Mouse (Mus musculus) frontal cortex, postnatal 36 days (tissue): Measurements from ENCODE around the gene Dpy30.

Source experiments
- DNase-seq, 2 experiments: peaks; one replicate each; pipeline ENCODE4 v3.0.0; 2022; ENCODE audit warnings: low spot score in 2 of 2

Gene Dpy30

DNA sequence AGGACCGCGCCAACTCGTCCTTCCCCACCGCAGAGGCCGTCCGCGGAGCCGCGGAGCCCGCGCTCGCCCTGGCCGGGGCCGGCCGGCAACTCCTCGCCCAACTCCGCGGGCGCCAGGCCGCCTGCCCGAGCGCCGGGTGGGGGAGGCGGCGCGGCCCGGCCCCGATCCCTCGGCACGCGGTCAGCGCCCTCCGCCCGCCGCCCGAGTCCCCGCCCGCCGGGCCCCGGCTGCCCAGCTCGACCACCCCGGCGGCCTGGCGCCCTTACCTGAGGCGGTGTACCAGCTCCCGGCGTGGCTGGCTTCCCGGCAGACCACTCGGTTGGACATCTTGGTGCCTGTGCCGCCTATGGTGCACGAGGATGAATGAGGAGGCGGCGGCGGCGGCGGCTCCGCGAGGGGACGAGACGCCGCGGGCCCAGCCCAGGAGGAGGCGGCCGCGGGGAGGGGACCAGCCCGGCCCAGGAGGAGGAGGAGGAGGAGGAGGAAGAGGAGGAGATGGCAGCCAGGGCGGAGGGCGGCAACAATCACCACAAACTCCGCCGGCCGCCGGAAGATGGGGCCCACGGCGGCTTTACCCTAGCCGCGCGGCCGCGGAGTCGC is 29.2 kb downstream of the Dpy30 start:
- peak; percentile 68 to 69 for DNase-seq

DNA sequence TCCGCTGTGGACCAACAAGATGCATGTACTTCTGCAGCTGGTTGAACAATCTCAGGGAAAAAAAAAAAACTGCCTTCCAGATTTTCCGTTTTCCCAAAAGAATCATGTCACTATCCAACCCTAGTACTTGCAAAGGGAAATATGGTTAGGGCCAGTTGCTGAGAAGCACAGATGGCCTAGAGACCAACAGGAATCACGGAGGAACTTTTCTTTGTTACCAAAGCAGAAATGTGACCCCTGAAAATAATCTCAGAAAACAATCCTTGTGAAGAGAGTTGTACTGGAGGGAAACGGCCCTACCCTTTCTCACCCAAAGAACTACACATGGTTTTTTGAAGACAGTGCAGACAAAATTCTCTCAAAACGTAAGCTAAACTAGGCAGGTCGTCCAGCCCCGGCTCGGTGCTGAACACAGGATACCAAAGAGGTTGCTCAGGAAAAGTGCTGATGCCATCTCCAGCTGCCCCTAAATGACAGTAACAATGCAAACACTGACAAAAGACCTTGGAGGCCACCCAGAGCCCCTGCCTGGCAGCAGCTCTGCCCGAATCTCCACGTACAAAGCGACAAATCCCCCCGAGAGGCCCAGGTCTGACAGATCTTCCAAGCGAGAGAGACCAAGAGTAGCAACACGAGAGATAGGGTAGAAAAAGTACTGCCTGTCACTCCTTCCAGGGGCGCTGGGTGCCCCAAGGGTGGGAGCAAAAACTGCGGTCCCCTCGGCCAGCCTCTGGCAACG is 29.9 kb downstream of the Dpy30 start:
- peak in 1 of 2 experiments; percentile 27 for DNase-seq

DNA sequence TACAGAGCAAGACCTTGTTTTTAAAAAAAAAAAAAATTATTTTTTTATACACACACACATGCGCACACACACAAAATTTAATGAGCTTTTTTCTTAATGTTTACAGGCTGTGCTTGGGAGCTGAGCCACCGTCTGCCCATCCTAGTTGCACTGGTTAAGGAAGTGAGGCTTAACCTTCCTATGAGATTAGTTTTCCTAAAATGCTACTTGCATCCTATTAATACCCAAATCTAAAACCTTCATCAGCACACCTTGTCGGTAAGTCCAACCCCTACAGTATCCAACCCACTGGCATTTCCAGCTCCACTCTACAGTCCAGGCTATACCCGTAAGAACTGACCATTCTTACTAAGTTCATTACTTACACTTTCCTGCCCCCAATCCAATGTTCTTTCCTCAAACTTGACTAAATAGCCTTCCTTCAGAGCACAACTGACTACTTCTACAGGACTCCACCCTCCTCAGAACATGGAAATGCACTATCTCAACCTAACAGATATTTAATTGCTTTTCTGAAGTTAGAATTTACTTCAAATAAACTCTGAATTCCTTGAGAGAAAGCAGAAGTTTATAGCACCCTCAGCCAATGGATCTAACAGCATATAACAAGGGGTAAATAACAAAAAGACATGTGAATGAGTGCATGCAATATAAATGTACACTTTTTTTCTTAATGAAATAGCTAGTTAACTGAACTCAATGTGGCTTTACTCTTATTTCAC is 31.9 kb downstream of the Dpy30 start:
- DNase-seq = no peak

DNA sequence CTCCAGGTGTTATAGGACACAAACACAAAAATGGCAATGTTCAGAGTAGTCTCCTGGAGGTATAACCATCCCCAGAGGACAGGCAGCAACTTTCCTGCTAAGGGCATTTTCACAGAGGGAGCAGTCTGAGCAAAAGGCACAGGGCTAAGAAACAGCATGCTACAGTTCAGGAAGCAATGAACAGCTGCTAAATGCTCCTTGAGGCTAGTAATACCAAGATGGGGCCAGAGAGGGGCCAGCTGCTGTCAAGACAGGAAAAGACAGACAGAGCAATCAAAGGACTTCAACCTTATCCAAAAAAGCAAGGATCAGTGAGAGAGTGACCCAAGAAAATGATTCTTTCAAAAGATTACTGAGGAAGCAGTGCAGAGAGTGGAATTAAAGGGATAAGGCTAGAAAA is 32.9 kb downstream of the Dpy30 start:
- no peak for DNase-seq

DNA sequence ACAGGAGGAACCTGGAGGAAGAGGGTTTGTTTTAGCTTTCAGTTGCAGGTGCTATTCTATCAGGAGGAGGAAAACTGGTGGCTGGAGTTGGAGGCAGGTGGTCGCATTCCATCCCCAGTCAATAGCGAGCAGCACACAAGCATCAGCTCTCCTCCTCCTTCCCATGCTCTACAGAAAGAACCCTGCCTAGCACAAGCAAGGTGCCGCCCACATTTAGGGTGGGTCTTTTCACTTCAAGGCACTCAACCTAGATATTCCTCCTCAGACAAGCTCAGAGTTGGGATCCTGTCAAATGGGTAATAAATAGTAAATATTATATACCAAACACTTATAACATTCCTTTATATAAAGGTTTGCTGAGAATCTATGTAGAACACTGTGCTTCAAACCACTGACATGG is 33.5 kb downstream of the Dpy30 start:
- no peak for DNase-seq

DNA sequence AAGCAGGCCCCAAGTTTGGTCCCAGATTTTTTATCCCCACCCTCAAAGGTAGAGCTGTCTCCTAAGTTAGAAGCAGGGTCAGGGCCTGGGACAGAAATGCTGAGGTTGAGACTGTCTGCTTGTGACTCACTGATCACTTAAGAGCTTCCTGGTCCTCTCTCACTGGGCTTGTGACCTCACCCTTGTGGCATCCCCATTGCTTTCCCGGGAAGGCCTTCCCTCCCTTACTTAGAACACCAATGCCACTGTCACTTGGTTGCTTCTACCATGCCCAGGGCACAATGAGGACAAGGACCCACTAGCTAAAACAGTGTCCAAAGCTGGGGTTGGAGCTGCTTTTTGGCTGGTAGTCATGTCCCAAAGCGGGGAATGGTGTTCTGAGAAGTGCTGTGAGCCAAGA is 35.1 kb downstream of the Dpy30 start:
- no peak for DNase-seq

DNA sequence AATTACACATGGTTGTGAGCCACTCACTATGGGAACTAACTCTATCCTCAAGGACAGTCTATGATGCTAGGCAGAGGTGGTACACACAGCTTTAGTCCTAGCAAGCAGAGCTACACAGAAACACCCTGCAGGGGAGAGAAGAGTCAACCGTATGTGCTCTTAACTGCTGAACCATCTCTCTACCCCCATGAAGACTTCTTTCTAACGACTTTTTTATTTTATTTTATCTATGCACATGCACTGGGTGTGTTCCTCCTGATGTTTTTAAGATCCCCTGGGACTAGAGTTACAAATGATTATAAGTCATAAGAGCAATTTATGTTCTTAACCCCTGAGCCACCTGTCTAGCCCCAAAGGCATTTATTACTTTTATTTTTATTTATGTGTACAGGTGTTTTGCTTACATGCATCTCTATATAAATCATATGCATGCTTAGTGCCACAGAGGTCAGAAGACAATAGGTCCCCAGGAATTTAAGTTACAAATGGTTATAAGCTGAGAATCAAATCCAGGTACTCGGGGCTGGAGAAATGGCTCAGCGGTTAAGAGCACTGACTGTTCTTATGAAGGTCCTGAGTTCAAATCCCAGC is 37.5 kb downstream of the Dpy30 start:
- DNase-seq = no peak

DNA sequence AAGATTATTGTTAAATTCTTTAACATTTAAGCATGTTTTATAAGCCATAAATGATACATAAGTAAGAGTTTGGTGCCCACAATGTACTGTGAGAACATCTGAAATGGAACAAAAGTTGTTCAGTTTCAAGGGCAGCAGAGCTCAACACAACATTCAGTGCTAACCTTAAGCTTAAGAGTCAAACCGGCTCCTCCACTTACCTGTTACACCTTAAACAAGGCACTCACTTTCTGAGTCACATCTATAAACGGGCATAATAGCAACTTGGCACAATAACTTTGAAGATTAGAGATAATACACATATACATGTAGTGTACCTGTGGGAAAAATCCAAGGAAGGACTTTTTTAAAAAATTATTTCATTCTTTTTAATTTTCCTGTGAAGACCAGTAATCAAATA is 38.0 kb downstream of the Dpy30 start:
- no peak for DNase-seq

DNA sequence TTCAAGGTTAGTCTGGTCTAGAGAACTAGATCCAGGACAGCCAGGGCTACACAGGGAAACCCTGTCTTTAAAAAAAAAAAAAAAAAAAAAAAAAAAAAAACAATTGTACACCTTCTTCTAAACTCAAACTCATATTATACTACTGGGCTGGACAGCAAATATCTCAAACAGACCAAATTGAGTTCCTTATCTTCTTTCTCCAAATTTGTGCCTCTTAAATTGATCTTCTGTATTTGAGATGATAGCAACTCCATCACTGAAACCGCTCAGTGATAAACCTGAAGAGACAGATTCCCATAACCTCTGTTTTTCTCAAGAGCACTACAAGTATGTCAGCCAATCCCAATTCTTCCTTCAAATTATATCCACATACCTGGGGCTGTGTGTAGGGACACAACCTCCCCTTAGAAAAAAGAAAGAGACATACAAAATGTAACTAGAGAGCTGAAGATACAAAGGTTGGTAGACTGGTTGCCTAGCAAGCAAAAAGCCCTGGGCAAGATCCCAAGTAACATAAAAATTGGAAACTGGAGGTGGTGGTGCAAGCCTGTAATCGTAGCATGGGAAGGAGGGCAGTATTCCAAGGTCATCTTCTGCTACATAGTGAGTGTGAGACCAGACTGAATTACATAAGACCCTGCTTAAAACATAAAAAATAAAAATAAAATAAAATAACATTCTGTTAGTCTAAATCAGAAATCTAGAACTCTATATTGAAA is 39.2 kb downstream of the Dpy30 start:
- DNase-seq = no peak

DNA sequence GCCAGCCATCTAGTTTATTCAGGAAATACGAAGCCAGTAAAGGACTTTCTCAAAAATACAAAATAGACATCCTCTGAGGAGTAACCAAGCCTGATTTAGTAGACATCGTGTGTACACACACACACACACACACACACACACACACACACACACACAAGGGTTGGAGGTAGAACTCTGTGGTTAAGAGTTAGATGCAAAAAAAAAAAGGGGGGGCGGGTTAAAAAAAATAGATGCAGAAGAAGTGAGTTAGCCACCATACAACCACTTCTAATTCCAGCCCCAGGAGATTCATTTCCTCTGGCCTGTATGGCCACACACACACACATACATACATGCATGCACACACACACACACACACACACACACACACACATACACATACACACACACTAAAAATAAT is 41.7 kb downstream of the Dpy30 start:
- DNase-seq = no peak

DNA sequence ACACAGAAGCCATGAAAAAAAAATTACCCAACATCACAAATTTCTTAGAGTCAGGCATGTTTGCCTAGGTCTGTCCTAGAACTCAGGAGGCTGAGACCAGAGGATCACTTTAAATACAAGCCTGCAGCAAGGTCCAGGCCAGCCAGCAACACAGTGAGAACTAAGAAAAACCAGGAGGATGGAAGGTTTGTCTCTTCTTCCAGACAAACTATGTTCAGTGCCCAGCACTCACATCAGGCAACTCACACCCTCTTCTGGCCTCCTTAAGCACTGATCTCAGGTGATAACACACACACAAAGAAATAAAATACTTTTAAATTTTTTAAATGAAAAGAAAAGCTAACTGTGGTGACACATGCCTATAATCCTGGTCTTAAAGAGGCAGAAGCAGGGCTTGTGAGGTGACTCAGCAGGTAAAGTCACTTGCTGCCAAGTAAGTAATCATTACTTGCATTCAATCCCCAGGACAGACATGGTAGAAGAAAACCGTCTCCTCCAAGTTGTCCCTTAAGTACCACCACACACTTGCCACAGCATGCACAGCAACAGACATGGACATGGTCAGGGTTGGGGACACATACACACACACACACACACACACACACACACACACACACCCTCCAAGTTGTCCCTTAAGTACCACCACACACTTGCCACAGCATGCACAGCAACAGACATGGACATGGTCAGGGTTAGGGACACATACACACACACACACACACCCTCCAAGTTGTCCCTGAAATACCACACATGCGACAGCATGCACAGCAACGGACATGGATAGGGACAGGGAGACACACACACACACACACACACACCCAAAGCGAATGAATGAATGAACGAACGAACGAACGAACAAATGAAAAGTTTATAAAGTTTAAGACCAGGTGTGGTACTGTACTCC is 44.5 kb downstream of the Dpy30 start:
- no peak for DNase-seq

DNA sequence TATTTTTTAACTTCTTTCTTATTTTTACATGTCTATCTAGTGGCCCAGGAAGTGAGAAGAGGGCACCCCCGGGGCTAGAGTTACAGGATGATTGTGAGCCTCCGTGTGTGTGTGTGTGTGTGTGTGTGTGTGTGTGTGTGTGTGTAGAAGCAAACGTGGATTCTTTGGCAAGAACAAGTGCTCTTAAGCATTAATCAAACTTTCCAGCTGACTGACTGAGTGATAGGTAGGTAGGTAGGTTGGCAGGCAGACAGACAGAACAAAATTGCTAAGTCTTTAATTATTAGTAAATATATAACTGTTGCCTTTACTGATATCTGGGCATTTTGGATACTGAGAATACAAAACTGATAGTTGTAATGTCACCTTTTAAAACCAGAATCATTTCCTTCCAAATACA is 49.3 kb downstream of the Dpy30 start:
- no peak for DNase-seq

DNA sequence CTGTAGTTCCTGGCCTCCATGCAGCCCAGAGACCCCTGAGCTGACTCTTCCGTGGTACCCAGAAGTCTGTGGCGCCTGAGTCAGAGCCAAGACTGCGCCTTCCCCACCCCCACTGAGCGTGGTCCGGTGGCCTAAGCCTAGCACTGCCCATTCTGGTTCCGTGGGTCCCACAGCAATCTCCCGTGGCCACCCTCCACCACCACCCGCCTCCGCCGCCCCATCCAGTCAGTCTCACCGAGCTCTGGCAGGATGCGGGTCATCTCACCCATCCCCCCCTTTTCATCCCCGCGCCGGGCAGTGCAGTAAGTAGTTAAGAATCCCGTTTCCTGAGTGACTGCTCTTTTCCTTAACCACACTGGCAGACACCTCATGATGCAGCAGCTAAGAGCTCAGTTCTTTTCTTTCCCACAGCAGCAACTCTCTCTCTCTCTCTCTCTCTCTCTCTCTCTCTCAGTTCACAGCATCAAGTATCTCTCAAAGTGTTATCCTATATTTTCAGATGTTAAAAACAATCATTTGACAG is 51.0 kb downstream of the Dpy30 start:
- no peak for DNase-seq

DNA sequence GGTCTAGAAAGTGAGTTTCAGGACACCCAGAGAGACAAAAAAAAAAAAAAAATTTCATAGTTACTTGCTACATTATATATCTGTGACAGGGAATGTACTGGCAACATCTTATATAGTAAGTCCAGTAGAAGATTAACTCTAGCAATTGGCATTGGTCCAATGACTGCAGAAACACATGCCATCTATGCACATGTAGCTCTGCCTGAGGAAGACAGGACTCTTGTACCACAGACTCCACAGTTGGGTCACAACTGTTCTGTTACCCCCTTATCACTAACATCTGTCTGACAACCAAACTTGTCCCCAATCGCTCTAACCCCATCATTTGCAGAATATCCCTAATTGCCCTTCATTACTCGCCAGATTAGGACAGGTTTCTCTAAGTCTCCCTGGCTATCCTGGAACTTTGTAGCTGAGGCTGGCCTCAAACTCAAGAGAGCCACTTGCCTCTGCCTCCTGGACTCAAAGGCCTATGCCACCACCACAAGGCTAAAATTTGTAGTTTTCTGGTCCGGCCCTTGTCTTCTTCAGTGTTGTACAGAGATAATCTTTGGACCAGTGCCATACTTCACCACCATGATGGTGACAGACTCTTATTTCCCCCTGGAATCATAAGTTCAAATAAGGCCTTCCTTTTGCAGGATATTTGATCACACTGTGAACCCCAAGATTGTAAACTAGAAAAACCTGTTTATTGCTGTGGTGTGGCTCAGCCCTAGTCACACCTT is 52.0 kb downstream of the Dpy30 start:
- no peak for DNase-seq

DNA sequence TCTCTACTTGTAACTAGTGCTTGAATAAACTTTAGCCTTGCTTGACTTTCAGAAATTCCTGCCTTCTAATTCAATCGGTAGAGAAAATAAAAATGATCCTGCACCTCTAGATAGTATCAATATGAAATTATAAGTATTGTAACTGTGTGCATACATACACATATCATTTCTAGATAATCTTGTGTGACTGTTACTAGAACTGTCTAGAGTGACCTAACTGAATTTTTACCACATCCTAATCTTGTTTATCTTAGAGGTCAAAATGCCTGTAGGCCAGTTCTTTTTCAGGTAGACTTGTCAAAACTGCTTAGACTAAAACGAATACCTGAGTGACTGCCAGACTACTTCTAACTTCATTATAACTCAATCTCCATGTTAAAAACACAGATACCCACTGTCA is 53.5 kb downstream of the Dpy30 start:
- DNase-seq = no peak

DNA sequence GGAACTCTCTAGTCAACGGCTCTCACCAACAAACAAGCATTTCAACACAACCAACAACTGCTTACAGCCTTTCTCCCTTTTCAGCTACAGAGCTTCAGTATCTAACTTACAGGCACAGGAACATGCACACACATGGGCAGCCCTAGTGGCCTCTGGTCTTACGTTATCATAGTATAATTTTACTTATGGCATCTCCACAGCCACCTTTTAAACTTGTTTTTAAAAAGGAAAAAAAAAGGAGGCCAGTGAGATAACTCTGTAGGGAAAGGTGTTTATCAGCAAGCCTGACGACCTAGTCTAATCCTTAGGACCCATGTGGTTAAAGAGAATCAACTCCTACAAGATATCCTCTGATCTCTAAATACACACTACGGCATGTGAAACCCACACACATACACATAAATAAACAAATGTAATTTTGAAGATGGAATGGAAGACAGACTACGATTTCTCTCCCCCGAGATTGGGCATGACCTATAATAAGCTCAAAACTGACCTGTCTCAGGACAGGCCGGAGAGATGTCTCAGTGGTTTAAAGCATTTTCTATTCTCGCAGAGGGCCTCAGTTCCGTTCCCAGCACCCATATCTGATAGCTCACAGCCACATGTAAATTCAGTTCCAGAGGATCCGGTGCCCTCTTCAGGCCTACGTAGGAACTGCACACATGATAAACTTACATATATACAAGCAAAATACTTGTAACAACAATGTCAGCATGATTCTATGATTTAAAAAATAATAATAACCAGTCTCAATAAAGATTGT is 56.1 kb downstream of the Dpy30 start:
- no peak for DNase-seq

DNA sequence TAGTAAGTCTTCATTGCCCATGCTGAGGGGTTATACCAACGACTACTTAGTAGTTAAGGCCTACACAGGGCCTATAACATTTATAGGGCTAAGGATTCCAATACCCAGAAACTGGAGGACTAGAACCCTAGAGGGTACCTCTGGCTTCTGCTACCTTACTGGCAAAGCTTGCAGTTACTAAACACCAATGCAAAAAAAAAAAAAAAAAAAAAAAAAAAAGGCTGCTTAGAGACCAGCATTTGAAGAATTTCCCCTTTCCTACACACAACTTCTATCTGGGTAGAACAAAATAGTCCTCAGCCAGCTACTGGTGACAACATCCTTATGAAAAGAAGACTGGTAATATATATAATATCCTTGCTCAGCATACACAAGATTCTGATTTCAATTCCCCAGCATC is 58.1 kb downstream of the Dpy30 start:
- no peak for DNase-seq

DNA sequence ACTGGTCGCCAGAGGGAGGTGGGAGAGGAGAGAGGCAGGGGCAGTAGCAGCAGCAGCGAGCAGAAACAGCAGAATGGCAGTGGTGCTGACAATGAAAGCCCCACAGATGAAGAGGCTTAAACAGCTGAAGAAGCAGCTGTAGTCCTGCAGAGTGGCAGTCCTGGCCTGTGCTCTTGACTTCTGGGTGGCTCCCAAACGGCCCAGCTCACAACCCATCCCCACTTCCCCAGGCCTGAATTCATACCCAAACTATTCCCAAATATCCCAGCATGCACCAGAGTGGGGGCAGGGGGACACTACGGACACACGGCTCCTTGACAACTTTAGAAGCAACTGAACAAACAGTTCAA is 58.6 kb downstream of the Dpy30 start:
- no peak for DNase-seq

DNA sequence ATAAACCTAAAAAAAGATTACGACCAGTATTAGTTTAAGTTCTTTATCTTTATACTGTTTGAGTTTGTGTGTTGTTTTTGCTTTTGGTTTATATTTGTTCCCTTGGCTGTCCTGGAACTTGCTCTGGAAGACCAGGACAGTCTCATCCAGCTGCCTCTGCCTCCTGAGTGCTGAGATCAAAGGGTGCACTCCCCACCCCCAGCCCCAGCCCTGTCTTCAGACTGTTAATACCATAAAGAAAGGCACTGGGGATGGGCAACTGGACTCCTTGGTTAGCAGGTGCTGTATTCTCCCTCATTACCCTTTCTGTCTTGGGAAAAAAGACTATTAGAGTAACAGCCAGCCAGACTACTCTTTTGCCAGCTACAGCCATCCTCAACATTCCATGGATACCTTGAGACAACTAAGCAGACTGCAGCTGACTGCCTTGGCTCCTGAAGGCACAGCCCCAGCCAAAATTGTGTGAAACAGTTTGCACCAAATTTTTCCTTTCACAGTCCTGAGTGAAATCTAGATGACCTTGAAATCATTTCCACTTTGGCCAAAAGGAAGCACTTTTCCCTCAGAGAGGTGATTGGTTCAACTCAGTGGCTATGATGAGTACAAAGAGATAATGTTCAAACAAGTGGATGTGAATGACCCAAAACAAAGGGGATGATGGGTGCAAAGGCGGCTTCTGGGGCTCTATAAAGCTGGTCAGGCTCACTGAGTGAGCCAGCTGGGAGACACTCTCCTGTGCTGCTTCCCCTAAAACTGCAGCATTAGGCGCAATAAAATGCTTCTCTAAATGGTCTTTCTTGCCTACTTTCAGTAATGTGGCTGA is 59.2 kb downstream of the Dpy30 start:
- DNase-seq = no peak
